Mouse (Mus musculus) olfactory bulb, adult 2 months (tissue): ENCODE measurements around the gene Utf1. TPM values are rescaled to one million over a fixed set of nuclear protein-coding genes. Genes with fewer than 3 reads are reported as not detected.

Experiments
- H3K27ac ChIP-seq: fragments of 200-500 bp; 2 replicates; pipeline ENCODE4 v1.5.1; 2012; ENCODE audit warnings: low read depth, low read length; ENCODE audit not compliant: insufficient read depth
- H3K4me1 ChIP-seq: fragments of 200-500 bp; 2 replicates; pipeline ENCODE4 v1.6.1; 2012; ENCODE audit warnings: low read length; ENCODE audit not compliant: control insufficient read depth, insufficient read depth
- H3K4me3 ChIP-seq: fragments of 200-500 bp; 2 replicates; pipeline ENCODE4 v1.5.1; 2012; ENCODE audit warnings: mild to moderate bottlenecking, low read depth, low read length, moderate library complexity; ENCODE audit not compliant: insufficient read depth
- CTCF ChIP-seq: fragments of 200-500 bp; IDR thresholded peaks from 2 replicates; pipeline ENCODE4 v1.5.1; 2012; ENCODE audit warnings: low read depth, mild to moderate bottlenecking, low read length, moderate library complexity; ENCODE audit not compliant: insufficient read depth
- POLR2A ChIP-seq: fragments of 200-500 bp; IDR thresholded peaks from 2 replicates; pipeline ENCODE4 v1.6.1; 2012; ENCODE audit warnings: mild to moderate bottlenecking, low read depth, low read length, moderate library complexity; ENCODE audit not compliant: insufficient read depth
- WGBS: fragments of 180-500 bp; shearing (Covaris S2); methylation state at CpG from one replicate; pipeline ENCODE4 v1.1.7; 2018; 5-methylcytosine and 5-hydroxymethylcytosine counted together
- polyA plus RNA-seq: library from polyadenylated mRNA; stranded (reverse); fragments of >200 nt; gene quantifications from 2 replicates; pipeline ENCODE4 v1.2.4, GENCODE M21; 2012; ENCODE audit warnings: low replicate concordance; ENCODE audit not compliant: missing spikeins, insufficient read depth, insufficient read length

Utf1 gene
- polyA plus RNA-seq, 1 experiment = not detected

- Histone ChIP-seq H3K4me1 (peaks cover 12% of the 10 kb centered on the region), H3K27ac (no peak overlapping the region), H3K4me3 (no peak overlapping the region)
- 46% methylated on average over 5 of the region's 5 CpGs for WGBS
- no peak for TF ChIP-seq CTCF
- no peak for TF ChIP-seq POLR2A
Measured at GRCm38 (mm10) chr7:139968428-139968827, 24.8 kb downstream of the Utf1 start.

GRCm38 (mm10) chr7:139969348-139970130, 25.9 kb downstream of the Utf1 start:
- H3K4me3 ChIP-seq = no peak overlapping the region
- 39% methylated on average over 10 of the region's 10 CpGs for WGBS
- no peak for TF ChIP-seq POLR2A
- TF ChIP-seq CTCF = peak; percentile 47

GRCm38 (mm10) chr7:139970216-139970919, 26.8 kb downstream of the Utf1 start:
- TF ChIP-seq CTCF = no peak
- TF ChIP-seq POLR2A = no peak
- H3K4me1 ChIP-seq = peaks cover 15% of the 10 kb centered on the region
- no peak overlapping the region for H3K27ac ChIP-seq
- H3K4me3 ChIP-seq = no peak overlapping the region
- 90% methylated on average over 10 of the region's 10 CpGs for WGBS

More at GRCm38 (mm10) chr7:139969348-139970130, 25.9 kb downstream of the Utf1 start:
- peaks cover 15% of the 10 kb centered on the region for H3K4me1 ChIP-seq
- H3K27ac ChIP-seq = no peak overlapping the region

- no peak overlapping the region for H3K4me3 ChIP-seq
- H3K27ac ChIP-seq = no peak overlapping the region
- TF ChIP-seq POLR2A = no peak
- no peak for TF ChIP-seq CTCF
- H3K4me1 ChIP-seq = peaks cover 15% of the 10 kb centered on the region
- 72% methylated on average over 5 of the region's 5 CpGs for WGBS
Measured at GRCm38 (mm10) chr7:139970979-139971378, 27.4 kb downstream of the Utf1 start.

DNA sequence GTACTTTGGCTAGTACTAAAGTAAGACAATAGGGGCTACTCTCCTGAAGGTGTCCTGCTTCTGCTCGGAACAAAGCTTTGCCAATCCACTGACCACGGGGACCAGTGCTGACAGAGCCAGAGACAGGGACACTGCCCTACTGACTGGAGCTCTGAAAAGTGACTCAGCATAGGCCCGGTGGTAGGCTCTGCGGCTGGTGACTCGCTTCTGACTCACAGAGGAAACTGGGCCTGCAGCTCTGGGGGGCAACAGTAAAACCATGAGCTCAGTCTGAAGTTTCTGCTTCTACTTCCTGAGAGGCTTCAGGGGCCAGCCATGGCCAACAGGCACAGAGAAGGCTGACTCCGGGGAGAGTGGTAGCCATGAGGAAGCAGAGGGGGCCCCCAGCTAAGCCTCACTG, 27.8 kb downstream of the Utf1 start:
- 36% methylated on average over 6 of the region's 6 CpGs for WGBS
- Histone ChIP-seq H3K4me1 (peaks cover 15% of the 10 kb centered on the region), H3K4me3 (no peak overlapping the region), H3K27ac (no peak overlapping the region)
- TF ChIP-seq POLR2A (no peak), CTCF (no peak)

GRCm38 (mm10) chr7:139972923-139973331, 29.3 kb downstream of the Utf1 start:
- no peak overlapping the region for H3K4me3 ChIP-seq
- TF ChIP-seq POLR2A (no peak), CTCF (no peak)
- H3K27ac ChIP-seq = no peak overlapping the region
- peaks cover 16% of the 10 kb centered on the region for H3K4me1 ChIP-seq

GRCm38 (mm10) chr7:139974307-139974706, 30.7 kb downstream of the Utf1 start:
- Histone ChIP-seq H3K27ac (no peak overlapping the region), H3K4me1 (peaks cover 26% of the 10 kb centered on the region), H3K4me3 (no peak overlapping the region)
- 83% methylated on average over 10 of the region's 10 CpGs for WGBS
- TF ChIP-seq POLR2A = no peak
- TF ChIP-seq CTCF = no peak

DNA sequence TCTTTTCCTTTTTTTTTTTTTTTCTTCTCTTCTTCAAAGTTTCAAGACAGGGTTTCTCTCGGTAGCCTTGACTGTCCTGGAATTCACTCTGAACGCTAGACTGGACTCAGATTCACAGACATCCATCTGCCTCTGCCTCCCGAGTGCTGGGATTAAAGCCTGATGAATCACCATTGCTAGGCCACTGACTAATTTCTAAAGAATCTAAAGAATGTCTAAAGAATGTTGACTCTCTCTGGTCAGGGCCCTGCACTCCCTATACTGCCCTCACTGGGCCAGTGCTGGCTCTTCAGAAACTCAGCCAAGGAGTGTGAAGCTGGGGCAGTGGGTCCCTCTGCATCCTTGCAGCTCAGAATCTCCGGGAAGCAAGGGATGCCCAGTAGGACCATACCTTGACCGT, 31.9 kb downstream of the Utf1 start:
- H3K4me1 ChIP-seq = peaks cover 26% of the 10 kb centered on the region
- no peak overlapping the region for H3K4me3 ChIP-seq
- H3K27ac ChIP-seq = no peak overlapping the region
- no peak for TF ChIP-seq POLR2A
- no peak for TF ChIP-seq CTCF
- 67% methylated on average over 5 of the region's 5 CpGs for WGBS

GRCm38 (mm10) chr7:139978278-139978892, 34.8 kb downstream of the Utf1 start, which contains the start of gene 6430531B16Rik:
6430531B16Rik (minus strand) TSS chr7:139978755.
- 5% methylated on average over 32 of the region's 32 CpGs for WGBS

More at GRCm38 (mm10) chr7:139978278-139978892, 34.8 kb downstream of the Utf1 start, which contains the start of gene 6430531B16Rik:
- Histone ChIP-seq H3K27ac (no peak within 1 kb of the TSS), H3K4me3 (peak within 1 kb of the TSS; percentile 46), H3K4me1 (peaks cover 14% of the 10 kb centered on the region)
- TF ChIP-seq POLR2A (no peak), CTCF (no peak)
